Mouse (Mus musculus): ENCODE measurements around the gene Lsm12. TPM values are rescaled to one million over a fixed set of nuclear protein-coding genes. Genes with fewer than 3 reads are reported as not detected.

Gene Lsm12
- polyA plus RNA-seq (2012; rRNA removed), result 45.4 and 59.2 TPM in 2 replicates

DNA sequence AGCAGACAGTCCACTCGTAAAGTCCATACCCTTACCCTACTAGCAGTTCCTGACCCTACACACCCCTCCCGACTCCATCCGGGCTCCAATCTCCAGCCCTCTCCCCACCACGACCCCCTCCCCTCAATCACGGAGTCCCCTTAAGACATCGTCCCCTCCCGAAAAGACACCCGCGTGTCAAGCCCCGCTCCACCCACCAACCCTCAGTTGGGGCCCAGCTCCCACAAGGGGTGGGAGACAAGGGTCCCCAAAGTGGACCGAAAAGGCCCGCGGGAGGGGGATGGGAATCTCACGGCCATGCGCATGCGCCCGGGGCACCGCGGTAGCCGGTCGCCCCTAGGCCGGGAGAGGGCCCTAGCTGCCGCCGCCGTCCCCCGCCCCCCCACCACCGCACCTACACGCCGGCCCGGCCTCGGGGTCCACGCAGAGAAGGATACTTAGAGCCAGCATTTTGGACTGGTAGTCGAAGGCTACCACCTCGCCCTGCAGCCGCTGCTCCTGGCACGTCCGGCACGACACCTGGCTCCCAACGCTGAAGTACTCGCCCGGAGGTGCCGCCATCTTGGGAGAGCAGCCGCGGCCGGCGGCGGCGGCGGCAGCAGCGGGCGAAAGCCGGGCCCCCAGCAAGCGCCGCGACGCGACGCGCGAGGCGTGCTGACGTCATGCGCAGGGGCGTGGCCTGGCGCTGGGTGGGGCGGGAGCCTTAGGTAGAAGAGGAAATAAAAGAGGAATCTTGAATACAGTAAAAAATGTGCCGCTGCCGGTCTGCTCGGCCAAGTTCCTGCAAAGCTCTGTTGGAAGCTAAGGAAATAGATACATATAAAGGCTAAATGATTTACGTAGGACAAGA lies at the start of gene Lsm12:
TSS of gene Lsm12 (minus strand) at position 651 of the 850 bp plus-strand sequence.

DNA sequence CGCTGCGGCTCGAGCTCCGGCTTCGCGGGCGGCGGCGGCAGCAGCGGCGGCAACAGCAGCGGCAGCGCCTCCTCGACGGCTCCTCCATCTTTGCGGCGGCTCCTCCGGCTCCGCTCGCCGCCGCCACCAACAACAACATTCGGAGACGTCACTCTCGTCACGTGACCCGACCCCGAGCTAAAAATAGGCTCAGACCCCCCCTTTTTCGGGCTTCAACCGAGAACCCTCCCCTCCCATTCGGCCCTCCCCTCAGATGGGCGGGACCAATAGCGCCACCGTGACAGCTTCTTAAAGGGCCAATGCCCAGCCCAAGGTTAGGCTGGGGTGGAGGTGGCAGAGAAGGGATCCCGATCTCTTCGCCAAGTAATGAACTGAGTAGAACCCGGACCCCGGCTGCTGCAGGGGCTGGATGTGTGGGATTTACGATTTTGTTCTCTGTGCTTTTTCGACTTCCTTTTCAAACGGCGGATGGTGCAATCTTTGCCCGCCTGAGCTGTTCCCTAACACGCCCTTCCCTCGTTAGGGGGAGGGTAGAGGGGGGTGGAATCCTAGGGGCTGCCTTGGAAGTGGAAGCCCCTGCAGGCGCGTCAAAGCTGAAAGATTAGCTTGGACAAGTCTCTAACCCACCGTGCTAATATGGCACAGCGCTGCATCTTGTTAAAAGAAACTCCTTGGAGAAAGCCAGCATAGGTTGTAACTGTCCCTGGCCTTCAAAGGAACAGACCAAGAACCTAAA lies 45.1 kb upstream of the Lsm12 start, which contains the start of gene Hdac5:
TSS of gene Hdac5 (minus strand) at position 161 of the 736 bp plus-strand sequence.

DNA sequence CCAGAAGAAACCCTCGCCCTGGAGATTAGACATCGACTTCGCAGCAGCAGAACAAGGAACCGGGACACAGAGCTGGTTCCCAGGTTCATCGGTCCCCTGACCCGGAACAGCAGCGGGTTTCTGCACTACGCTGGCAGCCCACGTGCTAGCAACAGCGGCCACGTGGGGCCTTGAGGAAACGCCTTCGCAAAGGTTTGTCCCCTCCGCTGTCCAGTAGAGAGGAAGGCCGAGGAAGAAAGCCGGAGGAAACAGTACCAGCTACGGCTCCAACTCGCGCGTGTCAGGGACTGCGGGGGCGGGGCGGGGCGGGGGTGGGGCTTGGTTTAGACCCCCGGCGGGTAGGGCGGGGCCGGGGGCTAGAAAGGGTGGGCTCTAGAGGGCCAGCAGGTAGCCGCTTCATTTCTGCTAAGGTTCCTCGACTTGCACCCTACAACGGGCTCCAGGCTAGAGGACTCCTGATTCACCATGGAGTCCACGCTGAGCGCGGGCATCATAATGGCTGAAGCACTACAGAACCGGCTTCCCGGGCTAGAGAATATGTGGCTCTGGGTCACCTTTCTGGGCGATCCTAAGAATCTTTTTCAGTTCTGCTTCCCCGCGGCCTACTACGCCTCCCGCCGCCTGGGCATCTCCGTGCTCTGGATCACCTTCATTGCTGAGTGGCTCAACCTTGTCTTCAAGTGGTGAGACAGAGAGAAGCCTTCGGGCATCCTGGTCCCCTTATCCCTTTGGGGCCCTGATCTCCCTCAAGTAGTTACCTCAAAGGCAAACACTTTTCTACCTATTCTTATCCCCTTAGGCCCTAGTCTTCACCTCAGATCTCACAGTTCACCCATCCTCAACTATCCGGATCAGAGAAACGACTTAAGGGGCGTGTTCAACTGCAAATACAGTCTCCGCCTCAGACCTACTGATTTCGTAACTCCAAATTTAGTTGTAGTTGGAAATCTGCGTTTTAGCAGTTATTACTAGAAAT lies 4.7 kb upstream of the Lsm12 start, which contains the start of gene G6pc3:
TSS of gene G6pc3 (plus strand) at position 160 of the 976 bp plus-strand sequence.

DNA sequence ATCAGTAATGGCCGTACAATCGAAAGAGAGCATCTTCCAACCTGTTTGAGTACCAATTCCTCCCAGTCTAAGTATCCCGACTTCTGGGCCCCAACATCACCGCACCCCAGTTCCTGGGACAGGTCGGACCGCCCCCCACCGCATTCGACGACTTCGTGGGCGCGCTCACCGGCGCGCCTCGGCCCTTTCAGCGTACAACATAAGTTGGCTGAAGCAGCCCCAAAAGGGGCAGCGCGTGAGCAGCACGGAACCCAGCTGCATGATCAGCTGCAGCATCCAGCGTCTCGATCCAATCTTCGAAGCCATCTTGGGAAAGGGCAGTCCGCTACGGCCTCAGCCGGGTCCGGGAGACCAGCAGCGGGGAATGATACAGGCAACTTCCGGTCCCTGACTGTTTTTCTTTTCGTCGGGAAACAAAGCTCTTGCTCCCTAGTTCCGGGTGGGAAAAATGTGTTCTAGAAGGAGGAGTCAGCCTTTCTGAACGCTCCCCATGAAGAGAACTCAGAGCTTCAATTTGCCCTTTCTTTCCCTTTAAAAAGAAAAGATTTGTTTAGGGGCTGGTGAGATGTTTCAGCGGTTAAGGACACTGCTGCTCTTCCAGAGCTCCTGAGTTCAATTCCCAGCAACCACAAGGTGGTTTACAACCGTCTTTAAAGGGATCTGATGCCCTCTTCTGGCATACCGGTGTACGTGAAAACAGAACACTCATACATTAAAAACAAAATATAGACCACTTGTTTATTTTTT lies 28.9 kb downstream of the Lsm12 start, which contains the start of gene Tmem101:
TSS of gene Tmem101 (minus strand) at position 366 of the 747 bp plus-strand sequence.

DNA sequence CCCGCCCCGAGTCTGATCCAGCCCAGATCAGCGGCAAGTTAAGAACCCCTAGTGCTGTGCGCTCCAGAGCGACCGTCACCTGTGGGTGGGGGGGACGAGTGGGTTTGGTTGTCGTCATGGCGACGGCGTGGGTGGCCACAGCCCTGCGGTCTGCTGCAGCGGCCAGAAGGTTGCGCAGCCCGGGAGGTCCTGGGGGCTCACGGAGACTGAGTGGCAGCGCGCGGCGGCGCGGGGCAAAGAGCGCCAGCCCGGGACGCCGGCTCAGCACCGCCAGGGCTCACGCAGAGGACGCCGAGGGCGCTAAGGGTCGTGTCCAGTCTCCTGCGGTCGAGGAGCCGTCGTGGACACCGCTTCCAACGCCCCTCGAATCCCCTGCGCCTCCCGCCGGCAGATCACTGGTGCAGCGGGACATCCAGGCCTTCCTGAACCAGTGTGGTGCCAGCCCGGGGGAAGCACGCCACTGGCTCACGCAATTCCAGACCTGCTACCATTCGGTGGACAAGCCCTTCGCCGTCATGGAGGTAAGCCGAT lies 39.6 kb downstream of the Lsm12 start, which contains the start of gene Nags:
TSS of gene Nags (plus strand) at position 43 of the 531 bp plus-strand sequence.

Other genes with a start within 250 kb of the Lsm12 start
- gene Sost, start 218.3 kb downstream of the Lsm12 start, polyA plus RNA-seq (2012; rRNA removed), result 0.86 and 1.2 TPM in 2 replicates
- gene Cfap97d1, start 201.0 kb downstream of the Lsm12 start, polyA plus RNA-seq (2012; rRNA removed), result not detected in 2 replicates
- gene Dusp3, start 198.3 kb downstream of the Lsm12 start, polyA plus RNA-seq (2012; rRNA removed), result 8.3 and 10.5 TPM in 2 replicates
- 27.2 and 29.5 TPM in 2 replicates for gene Mpp3, start 156.8 kb downstream of the Lsm12 start, polyA plus RNA-seq (2012; rRNA removed)
- 0.18 and 0.27 TPM in 2 replicates for gene Cd300lg, start 143.8 kb downstream of the Lsm12 start, polyA plus RNA-seq (2012; rRNA removed)
- gene Mpp2, start 96.8 kb downstream of the Lsm12 start, polyA plus RNA-seq (2012; rRNA removed), result 19.5 and 22.5 TPM in 2 replicates
- not detected in 2 replicates for gene Ppy, start 84.0 kb downstream of the Lsm12 start, polyA plus RNA-seq (2012; rRNA removed)
- gene Pyy, start 77.5 kb downstream of the Lsm12 start, polyA plus RNA-seq (2012; rRNA removed), result 1.8 and 4.3 TPM in 2 replicates
- gene Nags, start 39.8 kb downstream of the Lsm12 start, polyA plus RNA-seq (2012; rRNA removed), result 0.21 and 0.50 TPM in 2 replicates
- 33.5 and 34.9 TPM in 2 replicates for gene Tmem101, start 28.9 kb downstream of the Lsm12 start, polyA plus RNA-seq (2012; rRNA removed)
- 34.9 and 38.5 TPM in 2 replicates for gene G6pc3, start 4.3 kb upstream of the Lsm12 start, polyA plus RNA-seq (2012; rRNA removed)
- gene Hdac5, start 44.9 kb upstream of the Lsm12 start, polyA plus RNA-seq (2012; rRNA removed), result 62.5 and 110 TPM in 2 replicates
- 14.9 and 17.9 TPM in 2 replicates for gene BC030867, start 63.6 kb upstream of the Lsm12 start, polyA plus RNA-seq (2012; rRNA removed)
- gene Asb16, start 83.4 kb upstream of the Lsm12 start, polyA plus RNA-seq (2012; rRNA removed), result 0.30 and 0.55 TPM in 2 replicates
- 31.0 and 49.3 TPM in 2 replicates for gene Tmub2, start 99.6 kb upstream of the Lsm12 start, polyA plus RNA-seq (2012; rRNA removed)
- 62.8 and 72.5 TPM in 2 replicates for gene Atxn7l3, start 111.3 kb upstream of the Lsm12 start, polyA plus RNA-seq (2012; rRNA removed)
- 89.8 and 217 TPM in 2 replicates for gene Ubtf, start 134.4 kb upstream of the Lsm12 start, polyA plus RNA-seq (2012; rRNA removed)
- gene Slc4a1, start 180.9 kb upstream of the Lsm12 start, polyA plus RNA-seq (2012; rRNA removed), result 31.2 and 52.6 TPM in 2 replicates
- gene Rundc3a, start 208.1 kb upstream of the Lsm12 start, polyA plus RNA-seq (2012; rRNA removed), result 89.0 and 259 TPM in 2 replicates
- gene Slc25a39, start 222.7 kb upstream of the Lsm12 start, polyA plus RNA-seq (2012; rRNA removed), result 99.5 and 102 TPM in 2 replicates
- gene Grn, start 245.0 kb upstream of the Lsm12 start, polyA plus RNA-seq (2012; rRNA removed), result 43.8 and 51.9 TPM in 2 replicates